Mouse (Mus musculus) NIH3T3 (cell line): ENCODE results near the gene 1110032F04Rik.
A peak's percentile ranks its signal among the peaks of the same experiment; 100 is the strongest.
"Not testable (repeated sequence)": the region's sequence is repeated elsewhere in the genome, so short reads cannot be mapped to it uniquely, and the experiment has no call there.

Source experiments
- DNase-seq: peaks from one replicate; pipeline ENCODE4 v3.0.0-alpha.2; 2012; ENCODE audit warnings: low read depth

The 1110032F04Rik gene

GRCm38 (mm10) chr3:68869211-68869690 is at the start of gene 1110032F04Rik:
TSS of gene 1110032F04Rik (plus strand) at chr3:68869586.
- DNase-seq = no peak

DNA sequence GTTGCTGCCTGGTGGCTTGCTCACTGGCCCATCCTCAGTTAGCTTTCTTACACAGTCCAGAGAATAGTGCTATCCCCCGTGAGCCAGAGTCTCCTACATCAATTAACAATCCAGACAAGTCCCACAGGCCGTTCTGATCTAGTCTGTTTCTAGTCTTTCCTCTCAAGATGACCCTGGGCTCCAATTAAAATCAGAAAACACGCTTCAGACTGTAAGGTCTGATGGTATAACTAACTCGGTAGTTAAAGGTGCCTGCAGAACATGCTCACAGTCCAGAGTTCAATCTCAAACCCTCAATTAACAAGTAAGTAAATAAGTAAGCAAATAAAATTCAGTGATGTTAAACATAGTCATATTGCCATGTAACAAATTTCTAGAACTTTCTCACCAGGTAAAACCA is 48.0 kb upstream of the 1110032F04Rik start:
- DNase-seq = no peak

DNA sequence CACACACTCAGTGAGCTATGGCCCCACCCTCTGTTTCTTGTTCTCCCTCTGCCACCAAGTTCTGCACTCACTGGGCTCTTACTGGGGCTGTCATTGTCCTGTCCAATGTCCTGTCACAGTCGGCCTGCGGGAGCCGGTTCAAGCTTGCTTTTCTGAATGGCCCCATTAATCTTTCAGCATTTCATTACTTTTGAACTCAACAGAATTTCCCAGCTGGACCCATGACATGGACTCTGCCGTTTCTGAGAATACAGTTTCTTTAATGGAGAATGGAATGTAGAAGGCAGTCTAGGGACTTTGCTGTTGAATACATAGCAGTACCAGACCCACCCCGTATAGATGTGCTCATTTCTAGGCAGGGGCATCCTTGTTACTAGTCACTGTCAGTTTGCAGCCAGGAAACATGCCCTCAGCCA is 47.5 kb upstream of the 1110032F04Rik start:
- no peak for DNase-seq

DNA sequence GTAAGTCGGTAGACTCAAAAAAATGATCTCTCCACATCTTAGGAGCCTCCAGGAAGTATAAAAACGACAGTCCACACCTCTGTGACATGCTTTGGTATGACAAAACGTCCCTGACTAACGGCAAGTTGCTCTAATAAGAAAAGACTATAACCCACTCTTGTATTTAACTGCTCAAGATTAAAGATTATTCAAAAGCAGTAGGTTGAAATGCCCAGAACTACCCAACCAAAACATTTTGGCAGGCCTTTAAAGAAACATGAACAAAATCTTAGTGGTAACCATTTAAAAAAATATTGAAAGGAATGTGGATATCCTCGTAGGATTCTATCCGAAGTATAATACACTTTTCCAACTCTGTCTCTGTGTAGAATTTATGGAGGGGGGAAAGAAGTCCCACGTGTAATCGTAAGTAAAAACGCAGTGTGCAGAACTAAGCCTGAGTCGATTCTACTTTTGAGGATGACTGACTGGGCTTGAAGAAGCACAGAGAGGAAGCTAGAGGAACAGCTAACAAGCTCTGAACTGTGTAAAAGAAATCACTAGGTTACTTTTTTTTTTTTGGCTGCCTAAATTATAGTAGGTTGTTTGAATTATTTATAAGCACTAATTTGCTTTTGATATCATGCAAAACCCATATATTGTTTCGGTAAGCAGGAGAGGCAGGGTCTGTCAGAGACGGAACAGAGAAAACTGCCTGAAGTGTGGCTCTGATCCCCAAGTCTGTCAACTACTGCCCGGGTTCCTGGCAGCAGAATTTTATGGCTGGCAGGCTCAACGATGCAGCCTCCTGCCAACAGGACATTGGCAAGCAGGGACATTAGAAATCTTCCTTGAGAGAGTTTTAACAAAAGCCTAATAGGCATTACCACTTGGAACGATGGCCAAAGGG is 45.3 kb upstream of the 1110032F04Rik start:
- DNase-seq = no peak

GRCm38 (mm10) chr3:68824765-68825090 is 44.7 kb upstream of the 1110032F04Rik start:
- DNase-seq = no peak

- no peak for DNase-seq
Observed at GRCm38 (mm10) chr3:68825151-68825550, 44.2 kb upstream of the 1110032F04Rik start.

DNA sequence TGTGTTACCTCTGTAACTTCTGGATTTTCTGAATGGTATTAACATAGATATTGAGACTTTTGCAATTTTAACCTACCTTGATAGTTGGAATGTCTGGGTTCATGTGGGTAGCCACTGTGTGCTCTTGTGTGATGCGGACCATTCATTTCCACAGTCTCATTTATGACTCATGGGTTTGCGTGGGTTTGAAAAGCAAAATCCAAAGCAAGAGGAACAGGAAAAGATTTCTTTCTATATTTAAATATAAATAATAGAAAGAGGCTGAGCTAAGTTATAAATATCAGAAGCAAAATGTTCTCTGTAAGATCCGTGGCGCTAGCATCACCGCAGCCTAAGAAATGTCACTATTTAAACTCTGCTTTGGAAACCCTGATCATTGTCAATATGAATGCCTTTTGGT is 41.7 kb upstream of the 1110032F04Rik start:
- no peak for DNase-seq

GRCm38 (mm10) chr3:68829944-68830343 is 39.4 kb upstream of the 1110032F04Rik start:
- DNase-seq = no peak

- no peak for DNase-seq
Observed at GRCm38 (mm10) chr3:68836857-68837499, 32.4 kb upstream of the 1110032F04Rik start.

- no peak for DNase-seq
Observed at GRCm38 (mm10) chr3:68840206-68840605, 29.2 kb upstream of the 1110032F04Rik start.

GRCm38 (mm10) chr3:68844025-68844424 is 25.4 kb upstream of the 1110032F04Rik start:
- no peak for DNase-seq

DNA sequence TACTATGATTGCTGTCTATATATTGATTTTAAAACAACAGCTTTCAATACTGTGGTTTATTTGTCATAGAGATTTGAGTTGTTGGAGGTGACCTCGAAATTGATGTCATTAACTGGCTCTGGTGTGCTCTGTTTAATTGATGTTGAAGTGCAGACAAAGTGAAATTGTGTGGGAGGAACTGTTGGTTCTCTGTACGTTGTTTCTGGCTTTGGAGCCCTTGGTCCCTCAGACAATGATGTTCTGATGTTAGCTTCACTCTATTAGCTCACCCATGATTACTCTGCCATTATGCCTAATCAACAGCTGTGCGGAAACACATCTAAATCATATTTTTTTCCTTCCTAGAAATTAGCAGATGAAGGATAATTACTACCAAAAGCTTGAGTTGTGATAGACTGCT is 21.1 kb upstream of the 1110032F04Rik start:
- no peak for DNase-seq

DNA sequence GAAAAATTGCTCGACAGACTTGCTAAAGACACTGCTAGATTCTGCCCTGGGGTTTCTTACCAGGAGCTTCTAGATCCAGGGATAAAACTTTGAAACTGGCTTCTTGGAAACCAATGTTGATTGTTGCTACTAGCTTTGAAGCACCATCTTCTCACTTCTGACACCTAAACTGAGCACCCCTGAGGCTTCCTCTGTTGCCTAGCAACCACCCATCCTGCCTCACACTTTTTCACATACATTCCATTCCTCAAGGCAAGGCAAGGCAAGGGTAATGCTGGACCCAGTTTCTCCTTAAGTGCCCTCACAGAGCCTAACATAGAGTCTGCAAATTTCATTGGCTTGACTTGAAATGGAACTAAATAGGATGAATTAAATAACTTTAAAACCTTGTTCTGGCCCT is 17.0 kb upstream of the 1110032F04Rik start:
- no peak for DNase-seq

DNA sequence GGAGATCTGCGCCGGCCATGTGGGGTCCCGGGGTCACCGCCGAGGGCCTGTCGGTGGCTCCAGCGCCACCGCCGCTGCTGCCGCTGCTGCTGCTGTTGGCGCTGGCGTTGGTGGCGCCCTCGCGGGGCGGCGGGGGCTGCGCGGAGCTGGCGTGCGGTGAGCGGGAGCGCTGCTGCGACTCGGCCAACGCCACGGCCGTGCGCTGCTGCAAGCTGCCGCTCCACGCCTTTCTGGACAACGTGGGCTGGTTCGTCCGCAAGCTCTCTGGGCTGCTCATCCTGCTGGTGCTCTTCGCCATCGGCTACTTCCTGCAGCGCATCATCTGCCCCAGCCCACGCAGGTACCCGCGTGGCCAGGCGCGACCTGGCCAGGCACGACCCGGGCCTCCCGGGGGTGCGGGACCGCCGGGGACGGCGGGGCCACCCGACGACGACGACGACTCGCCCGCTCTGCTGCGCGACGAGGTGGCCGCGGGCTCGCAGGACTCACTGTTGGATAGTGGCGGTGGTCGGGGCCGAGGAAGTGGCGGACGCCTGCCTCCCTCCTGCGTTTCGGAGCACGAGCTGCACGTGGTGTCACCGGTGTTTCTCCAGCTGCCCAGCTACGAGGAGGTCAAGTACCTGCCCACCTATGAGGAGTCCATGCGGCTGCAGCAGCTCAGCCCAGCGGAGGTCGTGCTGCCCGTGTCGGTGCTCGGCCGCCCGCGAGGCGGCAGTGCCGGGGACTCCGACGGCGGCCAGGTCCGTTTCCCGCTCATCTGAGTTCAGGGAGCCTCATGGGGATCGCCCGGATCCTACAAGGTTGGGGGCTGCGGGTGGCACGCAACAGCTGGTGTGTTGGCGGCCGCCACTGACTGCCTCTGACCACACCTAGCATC is 543 bp downstream of the 1110032F04Rik start:
- no peak for DNase-seq

DNA sequence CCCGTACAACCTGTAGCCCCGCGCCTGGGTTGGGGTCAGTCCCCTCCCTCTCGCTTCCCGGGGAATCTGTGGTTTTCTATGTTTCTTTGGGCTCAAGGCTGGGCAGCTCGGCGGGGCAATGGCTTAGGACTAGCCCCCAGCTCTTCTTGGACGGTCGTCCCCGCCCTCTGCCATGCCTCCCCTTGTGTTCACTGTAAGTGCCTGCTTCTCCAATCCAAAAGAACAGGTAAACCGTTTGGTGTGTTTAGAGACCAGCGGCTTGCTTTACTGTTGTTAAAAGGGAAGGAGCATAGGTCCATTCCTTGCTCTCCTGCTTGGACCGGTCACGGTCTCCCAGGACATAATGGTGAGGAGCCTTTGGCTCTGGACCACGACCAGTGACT is 1.2 kb downstream of the 1110032F04Rik start:
- DNase-seq = no peak

DNA sequence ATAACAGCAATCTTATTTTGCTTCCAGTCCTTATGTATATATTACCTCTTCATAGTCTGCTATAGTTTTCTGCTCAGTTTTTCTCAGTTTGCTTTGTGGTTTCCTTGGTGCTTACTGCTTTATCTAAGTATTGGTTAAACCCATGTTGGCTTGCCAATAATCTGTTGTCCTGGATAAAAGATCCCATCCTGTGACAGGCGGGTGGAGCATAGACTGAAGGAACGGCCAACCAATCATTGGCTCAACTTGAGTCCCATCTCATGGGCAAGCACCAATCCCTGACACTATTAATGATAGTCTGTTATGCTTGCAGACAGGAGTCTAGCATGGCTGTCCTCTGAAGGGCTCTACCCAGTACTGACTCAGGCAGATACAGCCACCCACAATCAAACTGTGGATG is 4.7 kb downstream of the 1110032F04Rik start:
- no peak for DNase-seq

- DNase-seq = no peak
Observed at GRCm38 (mm10) chr3:68886845-68887244, 17.5 kb downstream of the 1110032F04Rik start.

DNA sequence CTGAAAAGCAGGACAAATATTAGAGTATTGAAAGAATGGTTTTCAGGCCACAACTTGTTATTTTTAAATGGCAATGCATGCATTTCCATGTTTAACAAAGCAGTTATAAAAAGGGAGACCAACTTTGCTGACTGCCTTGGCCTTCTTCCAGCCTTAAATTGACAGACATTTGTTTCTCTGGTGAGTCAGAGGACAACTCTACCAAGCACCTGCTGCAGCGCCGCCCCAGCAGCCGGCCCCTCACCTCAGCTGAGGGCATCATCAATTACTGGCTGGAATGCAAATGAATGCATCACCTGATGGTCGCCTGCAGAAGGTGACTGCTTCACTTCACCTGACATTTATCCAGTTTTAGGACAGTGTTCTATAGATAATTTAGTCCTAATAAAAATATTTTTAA is 26.0 kb downstream of the 1110032F04Rik start:
- DNase-seq = peak; percentile 9

DNA sequence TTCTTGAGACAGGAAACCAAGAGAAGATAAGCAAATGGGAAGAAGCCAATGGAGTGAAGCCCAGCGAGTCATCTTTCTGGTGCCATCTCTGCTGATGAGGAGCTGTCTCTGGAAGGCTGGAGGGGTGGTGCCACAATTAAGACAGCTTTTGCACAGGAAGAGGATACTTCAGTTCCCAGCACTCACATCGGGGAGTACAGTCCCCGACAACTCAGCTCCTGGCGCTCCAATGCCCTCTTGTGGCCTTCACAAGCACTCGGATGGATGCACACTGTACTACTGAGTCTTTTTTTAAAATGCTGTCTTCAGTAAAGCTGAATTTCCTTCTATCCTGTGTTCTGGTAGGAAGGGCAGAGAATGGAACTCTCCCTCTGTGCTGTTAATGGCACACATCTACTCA is 27.8 kb downstream of the 1110032F04Rik start:
- no peak for DNase-seq

DNA sequence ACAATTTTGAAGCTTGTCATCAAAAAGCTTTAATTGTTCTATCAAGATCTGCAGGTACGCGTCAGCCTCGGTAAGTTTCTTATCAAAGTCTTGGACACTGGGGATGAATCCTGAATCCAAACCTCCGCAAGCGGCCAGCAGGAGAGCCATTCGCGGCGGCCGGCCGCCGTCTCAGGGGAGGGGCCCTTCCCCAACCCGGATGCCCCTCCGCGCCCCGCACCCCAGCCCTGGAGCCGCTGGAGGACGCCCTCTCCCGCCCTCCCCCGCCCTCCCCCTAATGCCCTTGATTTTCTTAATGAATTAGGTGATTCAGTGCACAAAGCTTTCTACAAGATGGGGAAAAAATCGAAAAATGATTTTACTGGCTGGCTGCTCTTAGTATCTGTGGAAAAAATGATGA is 33.2 kb downstream of the 1110032F04Rik start:
- not testable (repeated sequence) for DNase-seq

DNA sequence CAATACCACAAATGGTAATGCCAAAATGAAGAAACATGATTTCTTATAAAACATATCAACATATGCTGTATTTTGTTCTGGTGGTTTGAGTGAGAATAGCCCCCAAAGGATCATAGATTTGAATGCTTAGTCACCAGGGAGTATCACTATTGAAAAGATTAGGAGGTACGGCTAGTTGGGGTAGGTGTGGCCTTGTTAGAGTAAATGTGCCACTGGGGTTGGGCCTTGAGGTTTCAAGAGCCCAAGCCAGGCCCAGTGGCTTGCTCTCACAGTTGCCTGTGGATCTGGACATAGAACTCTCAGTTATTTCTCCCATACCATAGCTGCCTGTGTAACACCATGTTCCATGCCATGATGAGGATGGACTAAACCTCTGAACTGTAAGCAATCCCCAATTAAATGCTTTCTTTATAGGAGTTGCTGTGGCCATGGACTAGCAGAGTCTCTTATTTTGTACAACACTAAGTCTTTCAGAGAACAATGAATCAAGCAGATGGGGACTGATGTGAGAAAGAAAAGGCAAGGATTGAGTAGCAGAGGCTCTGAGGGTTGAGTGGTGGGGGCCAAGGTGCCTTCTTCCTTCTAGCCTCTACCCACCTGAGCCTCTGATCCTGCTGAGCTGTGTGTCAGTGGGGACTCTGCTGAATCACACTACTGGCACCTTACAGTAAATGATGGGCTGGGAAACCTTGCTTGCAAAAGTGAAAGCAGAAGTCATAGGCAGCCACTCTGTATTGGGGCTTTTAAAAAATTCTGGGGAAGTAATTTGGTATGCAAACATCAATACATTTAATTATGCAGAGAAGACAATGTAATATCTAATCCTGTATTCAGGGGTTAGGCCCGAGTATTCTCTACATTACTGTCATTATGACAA is 35.8 kb downstream of the 1110032F04Rik start:
- DNase-seq = no peak
